In the genomic region with DNA sequence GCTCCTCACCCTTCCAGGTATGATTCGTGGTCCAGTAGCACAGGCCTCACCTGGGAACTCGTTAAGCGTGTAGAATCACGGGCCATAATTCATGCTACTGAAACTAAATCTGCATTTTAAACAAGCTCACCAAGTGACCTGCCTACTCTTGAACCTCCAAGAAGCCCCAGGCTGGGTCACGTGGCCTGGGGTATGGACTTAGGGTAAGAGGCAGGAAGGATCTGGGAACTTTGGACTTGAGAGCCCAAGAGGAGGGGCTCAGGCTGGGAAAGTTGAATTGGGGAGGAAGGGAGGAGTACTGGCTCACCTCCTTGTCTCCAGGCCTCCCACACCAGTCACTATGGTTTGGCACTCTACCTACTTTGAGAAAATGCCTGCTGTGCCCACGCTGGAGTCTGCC, we compare ENCODE assay signal across 19 mouse cellular contexts. TPM values are rescaled to one million over a fixed set of nuclear protein-coding genes. Genes with fewer than 3 reads are reported as not detected.
DNase-seq lines count a peak whose midpoint lies in the region; ATAC-seq and TF ChIP-seq lines count a peak whose summit lies in the region.
"Had no signal": no experiment of that assay in that cellular context is flagged by ENCODE, and none has a peak within 500 bp of the region (broad histone marks: within the 10 kb centered on the region; RNA-seq: fewer than 3 reads in every experiment).

No protein-coding gene starts in this region.

- H3K4me2 ChIP-seq in kidney, embryonic 16.5 days (replicated peaks; ENCODE audit: low read depth, low read length) = no peak overlapping the region
- H3K4me2 ChIP-seq in intestine, postnatal 0 days (replicated peaks; ENCODE audit: low read depth) = no peak overlapping the region
- H3K4me2 ChIP-seq: forebrain, embryonic 13.5 days; heart, embryonic 12.5 days had no signal

- H3K4me3 ChIP-seq in kidney, embryonic 16.5 days (ENCODE audit: low read length) = no peak overlapping the region
- no peak overlapping the region for H3K4me3 ChIP-seq in intestine, postnatal 0 days (ENCODE audit: low read depth, low read length)
- H3K4me3 ChIP-seq: embryonic facial prominence, embryonic 10.5 days; forebrain, embryonic 13.5 days; gastrocnemius, adult 2 months; heart, embryonic 12.5 days had no signal

- 60% methylated on average over 6 of the region's 6 CpGs for WGBS in kidney, embryonic 16.5 days
- WGBS in intestine, postnatal 0 days = 76% methylated on average over 6 of the region's 6 CpGs

- no peak for TF ChIP-seq CTCF in intestine, postnatal 0 days (IDR thresholded peaks at IDR 0.05; ENCODE audit: low read depth)

- DNase-seq in kidney, adult 18-20 months = peak; percentile 73
- peak; percentile 78 to 82 for DNase-seq in kidney, adult 8-10 months
- peak; percentile 74 for DNase-seq in kidney, postnatal 14 days
- DNase-seq in testis, postnatal 10 days (ENCODE audit: low spot score) = no peak
- no peak for DNase-seq in layer of hippocampus, adult 9-10 months (ENCODE audit: low spot score)
- DNase-seq: adrenal gland, postnatal 14 days; cerebellum, adult 11-12 months; cerebellum, adult 9-10 months; forebrain, postnatal 0 days; gastrocnemius, adult 2 months; gastrocnemius, postnatal 25 days; heart, postnatal 36 days had no signal

- no peak overlapping the region for H3K27ac ChIP-seq in kidney, embryonic 16.5 days (ENCODE audit: low read length)
- no peak overlapping the region for H3K27ac ChIP-seq in intestine, postnatal 0 days (ENCODE audit: low read depth, low read length)
- H3K27ac ChIP-seq: embryonic facial prominence, embryonic 10.5 days; forebrain, embryonic 13.5 days; gastrocnemius, adult 2 months had no signal

- ATAC-seq in kidney, embryonic 16.5 days (ENCODE audit: low FRiP score, low TSS enrichment) = no peak
- no peak for ATAC-seq in intestine, postnatal 0 days
- ATAC-seq: activated CD4-positive, CD25-positive, alpha-beta regulatory T cell, adult 4 months; forebrain, embryonic 13.5 days; forebrain, postnatal 0 days; Patski had no signal

- H3K4me1 ChIP-seq in kidney, embryonic 16.5 days (ENCODE audit: insufficient read depth, low read length) = peaks cover 10% of the 10 kb centered on the region
- no peaks in the 10 kb centered on the region for H3K4me1 ChIP-seq in intestine, postnatal 0 days (replicated peaks; ENCODE audit: control insufficient read depth, insufficient read depth, low read length)
- H3K4me1 ChIP-seq: heart, embryonic 12.5 days had no signal

- no peak overlapping the region for H3K9ac ChIP-seq in kidney, embryonic 16.5 days (replicated peaks; ENCODE audit: low read length)
- no peak overlapping the region for H3K9ac ChIP-seq in intestine, postnatal 0 days (ENCODE audit: low read depth, low read length)
- H3K9ac ChIP-seq: forebrain, embryonic 13.5 days; forebrain, postnatal 0 days; heart, embryonic 12.5 days had no signal

- peaks cover 9% of the 10 kb centered on the region; the same call in 1 of the 2 replicates for H3K27me3 ChIP-seq in kidney, embryonic 16.5 days (ENCODE audit: insufficient read depth, low read length)
- H3K27me3 ChIP-seq in intestine, postnatal 0 days (replicated peaks; ENCODE audit: control insufficient read depth, insufficient read depth, low read length) = no peaks in the 10 kb centered on the region; the same call in none of the 2 replicates
- H3K27me3 ChIP-seq: forebrain, embryonic 13.5 days had no signal

- no peaks in the 10 kb centered on the region for H3K9me3 ChIP-seq in kidney, embryonic 16.5 days (ENCODE audit: low read length)
- no peaks in the 10 kb centered on the region for H3K9me3 ChIP-seq in intestine, postnatal 0 days (ENCODE audit: control insufficient read depth)
- H3K9me3 ChIP-seq: embryonic facial prominence, embryonic 10.5 days; forebrain, embryonic 13.5 days; heart, embryonic 12.5 days had no signal

- no peaks in the 10 kb centered on the region for H3K36me3 ChIP-seq in kidney, embryonic 16.5 days (ENCODE audit: insufficient read depth, low read length)
- H3K36me3 ChIP-seq in intestine, postnatal 0 days (ENCODE audit: control insufficient read depth, insufficient read depth) = no peaks in the 10 kb centered on the region
- H3K36me3 ChIP-seq: embryonic facial prominence, embryonic 10.5 days; heart, embryonic 12.5 days had no signal

RNA-seq across cellular contexts. Expression of a gene that starts 58.6 kb away (rescaled TPM):
- 60.4 and 63.2 TPM in 2 replicates for polyA plus RNA-seq in kidney, embryonic 16.5 days (2015; fragmentation: Nextera tagmentation; extraction: Ambion mirVana)
- 14.2 and 14.4 TPM in 2 replicates for polyA plus RNA-seq in intestine, postnatal 0 days (2015; fragmentation: Nextera tagmentation; extraction: Ambion mirVana)

Comparison
In these comparisons a context has a peak if more than half of its experiments do, and no peak if none do; other contexts are left out.
1. DNase-seq: peak in kidney, adult 18-20 months (single experiment), kidney, adult 8-10 months (2 of 2) and kidney, postnatal 14 days (single experiment); none in testis, postnatal 10 days (single experiment) and layer of hippocampus, adult 9-10 months (single experiment).